Mouse (Mus musculus) neural tube, embryonic 12.5 days (tissue): ENCODE results near the gene Olfr460. TPM values are rescaled to one million over a fixed set of nuclear protein-coding genes. Genes with fewer than 3 reads are reported as not detected.

Experiments
- ATAC-seq: fragments of 200-750 bp; cut with Nextera tagmentation; 2 replicates; pipeline ENCODE4 v1.8.0; 2017; ENCODE audit warnings: low read depth, mild to moderate bottlenecking, moderate TSS enrichment, moderate library complexity; ENCODE audit not compliant: low FRiP score
- H3K27ac ChIP-seq: fragments of 300-500 bp; sonication (generic); 2 replicates; pipeline ENCODE4 v1.5.1; 2016
- H3K27me3 ChIP-seq: fragments of 300-500 bp; sonication (generic); replicated peaks from 2 replicates; pipeline ENCODE4 v1.6.1; 2016; ENCODE audit warnings: mild to moderate bottlenecking
- H3K36me3 ChIP-seq: fragments of 300-500 bp; sonication (generic); 2 replicates; pipeline ENCODE4 v1.6.1; 2016; ENCODE audit warnings: mild to moderate bottlenecking
- H3K4me1 ChIP-seq: fragments of 300-500 bp; sonication (generic); 2 replicates; pipeline ENCODE4 v1.6.1; 2016
- H3K4me2 ChIP-seq: fragments of 300-500 bp; sonication (generic); replicated peaks from 2 replicates; pipeline ENCODE4 v1.6.1; 2016; ENCODE audit warnings: mild to moderate bottlenecking
- H3K4me3 ChIP-seq: fragments of 300-500 bp; sonication (generic); 2 replicates; pipeline ENCODE4 v1.5.1; 2016
- H3K9ac ChIP-seq: fragments of 300-500 bp; sonication (generic); 2 replicates; pipeline ENCODE4 v1.6.1; 2016; ENCODE audit warnings: mild to moderate bottlenecking
- H3K9me3 ChIP-seq: fragments of 300-500 bp; sonication (generic); 2 replicates; pipeline ENCODE4 v1.6.1; 2016; ENCODE audit warnings: mild to moderate bottlenecking
- WGBS: fragments of 180-500 bp; shearing (Covaris S2); methylation state at CpG from one replicate; pipeline ENCODE4 v1.1.7; 2016; 5-methylcytosine and 5-hydroxymethylcytosine counted together
- polyA plus RNA-seq: library from polyadenylated mRNA; unstranded; fragments of >200 nt; fragmentation: Nextera tagmentation; extraction: Ambion mirVana; gene quantifications from 2 replicates; pipeline ENCODE4 v1.2.1, GENCODE M21; 2016

The Olfr460 gene
- polyA plus RNA-seq, 1 experiment from 2014 or later = not detected

- Histone ChIP-seq H3K27ac (no peak overlapping the region), H3K9me3 (no peaks in the 10 kb centered on the region), H3K4me1 (no peaks in the 10 kb centered on the region), H3K9ac (no peak overlapping the region), H3K27me3 (no peaks in the 10 kb centered on the region), H3K4me2 (no peak overlapping the region), H3K4me3 (no peak overlapping the region), H3K36me3 (no peaks in the 10 kb centered on the region)
- ATAC-seq = no peak
- WGBS = 22% methylated on average over 2 of the region's 2 CpGs
These were observed 48.7 kb downstream of the Olfr460 start for GRCm38 (mm10) chr6:40617965-40618364.

Other genes starting within 250 kb of the Olfr460 start
- gene Agk, start 244.3 kb upstream of the Olfr460 start, polyA plus RNA-seq = 36.8 and 42.3 TPM in 2 replicates
- gene E330009J07Rik, start 133.4 kb upstream of the Olfr460 start, polyA plus RNA-seq = 16.5 and 21.7 TPM in 2 replicates
- 0.09 TPM in 1 of 2 replicates, not detected in the other for gene Wee2, start 130.4 kb upstream of the Olfr460 start, polyA plus RNA-seq
- gene Ssbp1, start 98.1 kb upstream of the Olfr460 start, polyA plus RNA-seq = 147 and 156 TPM in 2 replicates
- not detected in 2 replicates for gene Tas2r137, start 78.3 kb upstream of the Olfr460 start, polyA plus RNA-seq
- not detected in 2 replicates for gene Tas2r108, start 76.0 kb upstream of the Olfr460 start, polyA plus RNA-seq
- gene Prss37, start 50.0 kb upstream of the Olfr460 start, polyA plus RNA-seq = not detected in 2 replicates
- 0.06 TPM in 1 of 2 replicates, not detected in the other for gene Olfr461, start 14.4 kb upstream of the Olfr460 start, polyA plus RNA-seq
- gene Clec5a, start 16.3 kb downstream of the Olfr460 start, polyA plus RNA-seq = 0.34 and 1.1 TPM in 2 replicates
- not detected in 2 replicates for gene Tas2r138, start 43.8 kb downstream of the Olfr460 start, polyA plus RNA-seq
- 0.05 and 0.20 TPM in 2 replicates for gene Mgam, start 59.3 kb downstream of the Olfr460 start, polyA plus RNA-seq